9 mouse cellular contexts compared by ENCODE assay signal in genomic region chr11:117359870-117360269, GRCm38 (mm10).
DNase-seq lines count a peak whose midpoint lies in the region; ATAC-seq lines count a peak whose summit lies in the region.
"Had no signal": no experiment of that assay in that cellular context is flagged by ENCODE, and none has a peak within 500 bp of the region (broad histone marks: within the 10 kb centered on the region; RNA-seq: fewer than 3 reads in every experiment).

No protein-coding gene starts in this region.

- H3K4me3 ChIP-seq in intestine, embryonic 14.5 days (ENCODE audit: low read depth, low read length), result no peak overlapping the region
- no peak overlapping the region for H3K4me3 ChIP-seq in intestine, embryonic 16.5 days (ENCODE audit: low read length)
- H3K4me3 ChIP-seq in limb, embryonic 10.5 days, result no peak overlapping the region
- H3K4me3 ChIP-seq: embryonic facial prominence, embryonic 12.5 days had no signal

- H3K9me3 ChIP-seq in intestine, embryonic 14.5 days (ENCODE audit: control insufficient read depth, low read length), result peaks cover 4% of the 10 kb centered on the region; the same call in 1 of the 2 replicates
- 0 out of 2 replicates have a peak, but pooled peaks cover 6% of the 10 kb centered on the region for H3K9me3 ChIP-seq in intestine, embryonic 16.5 days (ENCODE audit: control insufficient read depth, low read length)
- H3K9me3 ChIP-seq in limb, embryonic 10.5 days (replicated peaks), result no peaks in the 10 kb centered on the region
- H3K9me3 ChIP-seq: embryonic facial prominence, embryonic 12.5 days had no signal

- peaks cover 77% of the 10 kb centered on the region for H3K36me3 ChIP-seq in intestine, embryonic 14.5 days (ENCODE audit: control insufficient read depth, insufficient read depth, low read length)
- peaks cover 43% of the 10 kb centered on the region for H3K36me3 ChIP-seq in intestine, embryonic 16.5 days (ENCODE audit: control insufficient read depth, insufficient read depth, low read length)
- H3K36me3 ChIP-seq in limb, embryonic 10.5 days, result peaks cover 86% of the 10 kb centered on the region

- DNase-seq in intestine, embryonic 14.5 days (ENCODE audit: low spot score), result peak; percentile 91
- peak; percentile 78 for DNase-seq in adipocyte (ENCODE audit: low spot score)
- DNase-seq in embryo, embryonic 11.5 days (ENCODE audit: low read depth, low spot score), result peak; percentile 62
- peak; percentile 81 for DNase-seq in limb, embryonic 10.5 days (ENCODE audit: low spot score)
- peak; percentile 70 for DNase-seq in ovary, postnatal 36 days (ENCODE audit: low spot score)
- peak; percentile 59 to 80 for DNase-seq in thymus, postnatal 10 days (ENCODE audit: low spot score in 2 of 2)

- no peak overlapping the region for H3K9ac ChIP-seq in intestine, embryonic 14.5 days (ENCODE audit: low read length)
- no peak overlapping the region; the same call in 1 of the 2 replicates for H3K9ac ChIP-seq in intestine, embryonic 16.5 days (ENCODE audit: low read depth, low read length)
- H3K9ac ChIP-seq: embryonic facial prominence, embryonic 12.5 days had no signal

- WGBS in intestine, embryonic 14.5 days, result 60% methylated on average over 5 of the region's 5 CpGs
- 64% methylated on average over 5 of the region's 5 CpGs for WGBS in intestine, embryonic 16.5 days
- WGBS in limb, embryonic 10.5 days, result 77% methylated on average over 5 of the region's 5 CpGs

- 0 out of 2 replicates have a peak, but pooled peaks have one; percentile 2 for ATAC-seq in intestine, embryonic 14.5 days (replicated peaks; ENCODE audit: low FRiP score, low TSS enrichment, low read depth)
- no peak for ATAC-seq in intestine, embryonic 16.5 days
- peak; percentile 44 to 72; a peak in 2 of 4 replicates for ATAC-seq in hematopoietic stem cell, adult 5-6 weeks (replicated peaks in 1 of 2; ENCODE audit: insufficient read depth in 1 of 2, low FRiP score in 2 of 2, low TSS enrichment in 1 of 2, low read depth in 1 of 2, poor library complexity in 2 of 2, severe bottlenecking in 2 of 2)

- H3K27ac ChIP-seq in intestine, embryonic 14.5 days (ENCODE audit: low read depth), result no peak overlapping the region
- no peak overlapping the region for H3K27ac ChIP-seq in intestine, embryonic 16.5 days (ENCODE audit: low read length)
- H3K27ac ChIP-seq in limb, embryonic 10.5 days, result no peak overlapping the region
- H3K27ac ChIP-seq: embryonic facial prominence, embryonic 12.5 days had no signal

- H3K4me1 ChIP-seq in intestine, embryonic 14.5 days (replicated peaks; ENCODE audit: control insufficient read depth, insufficient read depth, low read length), result no peaks in the 10 kb centered on the region
- peaks cover 9% of the 10 kb centered on the region for H3K4me1 ChIP-seq in intestine, embryonic 16.5 days (ENCODE audit: control insufficient read depth, insufficient read depth, low read length)
- H3K4me1 ChIP-seq in limb, embryonic 10.5 days, result peaks cover 30% of the 10 kb centered on the region

- H3K27me3 ChIP-seq in intestine, embryonic 14.5 days (replicated peaks; ENCODE audit: control insufficient read depth, insufficient read depth, low read length), result no peaks in the 10 kb centered on the region
- no peaks in the 10 kb centered on the region for H3K27me3 ChIP-seq in intestine, embryonic 16.5 days (replicated peaks; ENCODE audit: control insufficient read depth, insufficient read depth, low read length)
- H3K27me3 ChIP-seq in limb, embryonic 10.5 days (ENCODE audit: low read depth, poor library complexity, severe bottlenecking), result no peaks in the 10 kb centered on the region
- H3K27me3 ChIP-seq: embryonic facial prominence, embryonic 12.5 days had no signal

- H3K4me2 ChIP-seq in intestine, embryonic 14.5 days (ENCODE audit: low read length), result no peak overlapping the region
- no peak overlapping the region for H3K4me2 ChIP-seq in intestine, embryonic 16.5 days (ENCODE audit: low read depth, low read length)
- H3K4me2 ChIP-seq: embryonic facial prominence, embryonic 12.5 days had no signal
